Mouse (Mus musculus): ENCODE measurements around the gene Mybpc2. TPM values are rescaled to one million over a fixed set of nuclear protein-coding genes. Genes with fewer than 3 reads are reported as not detected.

Gene Mybpc2
- polyA plus RNA-seq, 1 experiment from 2014 or later, result 0.20 TPM

DNA sequence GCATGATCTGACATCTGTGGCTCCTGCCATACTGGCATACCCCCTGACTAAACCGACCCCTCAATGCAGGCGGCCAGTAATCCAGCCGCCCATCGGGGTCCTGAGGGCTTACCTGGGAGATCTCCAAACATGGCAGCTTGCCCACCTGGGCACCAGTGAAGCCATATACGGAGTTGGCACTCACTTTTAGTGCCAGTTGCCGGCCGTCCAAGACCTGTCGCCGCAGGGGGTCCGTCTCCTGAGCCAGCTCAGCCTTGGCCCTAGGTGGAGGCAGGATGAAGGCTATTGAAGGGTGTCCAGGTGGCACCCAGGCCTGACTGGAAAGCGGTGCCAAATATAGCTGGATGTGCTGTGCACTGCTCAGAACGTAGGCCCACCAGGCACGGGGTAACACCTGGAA is 13.0 kb upstream of the Mybpc2 start:
- H3K4me1 ChIP-seq (ENCODE audit: control insufficient read depth, insufficient read depth, low read length), result no peaks in the 10 kb centered on the region
- peaks cover 57% of the 10 kb centered on the region for H3K36me3 ChIP-seq (ENCODE audit: control insufficient read depth, insufficient read depth, low read length)
- H3K4me2 ChIP-seq (ENCODE audit: low read length), result no peak overlapping the region
- H3K4me3 ChIP-seq (replicated peaks; ENCODE audit: low read depth, low read length), result no peak overlapping the region
- no peak overlapping the region for H3K27ac ChIP-seq (replicated peaks; ENCODE audit: low read depth, low read length)
- H3K27me3 ChIP-seq (ENCODE audit: control insufficient read depth, insufficient read depth, low read length), result no peaks in the 10 kb centered on the region
- no peaks in the 10 kb centered on the region for H3K9me3 ChIP-seq (ENCODE audit: control insufficient read depth, low read length)
- DNase-seq, result no peak
- H3K9ac ChIP-seq (replicated peaks; ENCODE audit: low read length), result no peak overlapping the region
- 94% methylated on average over 13 of the region's 13 CpGs for WGBS
- no peak for ATAC-seq (ENCODE audit: low FRiP score, low TSS enrichment)

DNA sequence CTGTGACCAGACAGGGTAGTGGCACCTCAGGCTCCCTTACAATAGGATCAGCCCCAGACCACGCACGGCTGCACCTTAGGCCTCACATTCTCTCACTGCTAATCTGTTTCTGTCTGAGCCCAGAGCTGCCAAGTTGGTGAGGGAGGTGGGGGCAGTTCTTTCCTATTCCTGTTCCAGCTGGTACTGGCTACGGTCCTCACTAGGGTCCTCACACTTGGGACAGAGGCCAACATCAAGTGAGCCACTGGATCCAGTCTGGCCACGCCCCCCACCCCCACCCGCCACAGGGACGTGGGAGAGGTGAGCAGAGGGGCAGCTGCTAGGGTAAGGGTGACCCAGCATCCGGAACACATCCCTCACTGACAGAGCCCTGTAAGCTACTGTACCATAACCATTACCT is 12.6 kb upstream of the Mybpc2 start:
- Histone ChIP-seq H3K9me3 (ENCODE audit: control insufficient read depth, low read length) (no peaks in the 10 kb centered on the region), H3K36me3 (ENCODE audit: control insufficient read depth, insufficient read depth, low read length) (peaks cover 52% of the 10 kb centered on the region), H3K4me3 (replicated peaks; ENCODE audit: low read depth, low read length) (no peak overlapping the region), H3K4me1 (ENCODE audit: control insufficient read depth, insufficient read depth, low read length) (no peaks in the 10 kb centered on the region), H3K4me2 (ENCODE audit: low read length) (no peak overlapping the region), H3K27me3 (ENCODE audit: control insufficient read depth, insufficient read depth, low read length) (no peaks in the 10 kb centered on the region), H3K9ac (replicated peaks; ENCODE audit: low read length) (no peak overlapping the region), H3K27ac (replicated peaks; ENCODE audit: low read depth, low read length) (no peak overlapping the region)
- WGBS, result 83% methylated on average over 7 of the region's 7 CpGs
- ATAC-seq (ENCODE audit: low FRiP score, low TSS enrichment) (no peak), DNase-seq (no peak)

DNA sequence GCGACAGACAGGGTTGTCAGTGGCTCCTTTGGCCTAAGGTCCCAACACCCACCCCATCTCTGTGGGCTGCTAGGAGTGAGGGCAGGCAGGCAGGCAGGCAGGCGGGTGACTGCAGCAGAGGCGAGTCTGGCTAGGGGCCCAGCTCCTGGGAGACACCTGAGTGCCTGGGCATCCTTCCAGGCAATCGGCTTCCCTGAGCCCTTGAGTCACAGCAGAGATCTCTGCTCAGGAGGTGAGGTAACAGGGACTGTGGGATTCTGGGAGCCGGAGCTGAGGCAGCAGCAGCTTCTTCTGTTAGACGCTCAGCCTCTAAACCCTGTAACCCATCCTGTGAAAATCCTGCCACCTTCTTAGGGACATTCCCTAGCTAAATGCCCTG is 12.1 kb upstream of the Mybpc2 start:
- H3K4me2 ChIP-seq (ENCODE audit: low read length), result no peak overlapping the region
- H3K9me3 ChIP-seq (ENCODE audit: control insufficient read depth, low read length), result no peaks in the 10 kb centered on the region
- peaks cover 52% of the 10 kb centered on the region for H3K36me3 ChIP-seq (ENCODE audit: control insufficient read depth, insufficient read depth, low read length)
- DNase-seq (no peak), ATAC-seq (ENCODE audit: low FRiP score, low TSS enrichment) (no peak)
- no peak overlapping the region for H3K9ac ChIP-seq (replicated peaks; ENCODE audit: low read length)
- H3K27ac ChIP-seq (replicated peaks; ENCODE audit: low read depth, low read length), result no peak overlapping the region
- 90% methylated on average over 6 of the region's 6 CpGs for WGBS
- H3K4me3 ChIP-seq (replicated peaks; ENCODE audit: low read depth, low read length), result no peak overlapping the region
- H3K27me3 ChIP-seq (ENCODE audit: control insufficient read depth, insufficient read depth, low read length), result no peaks in the 10 kb centered on the region
- no peaks in the 10 kb centered on the region for H3K4me1 ChIP-seq (ENCODE audit: control insufficient read depth, insufficient read depth, low read length)

DNA sequence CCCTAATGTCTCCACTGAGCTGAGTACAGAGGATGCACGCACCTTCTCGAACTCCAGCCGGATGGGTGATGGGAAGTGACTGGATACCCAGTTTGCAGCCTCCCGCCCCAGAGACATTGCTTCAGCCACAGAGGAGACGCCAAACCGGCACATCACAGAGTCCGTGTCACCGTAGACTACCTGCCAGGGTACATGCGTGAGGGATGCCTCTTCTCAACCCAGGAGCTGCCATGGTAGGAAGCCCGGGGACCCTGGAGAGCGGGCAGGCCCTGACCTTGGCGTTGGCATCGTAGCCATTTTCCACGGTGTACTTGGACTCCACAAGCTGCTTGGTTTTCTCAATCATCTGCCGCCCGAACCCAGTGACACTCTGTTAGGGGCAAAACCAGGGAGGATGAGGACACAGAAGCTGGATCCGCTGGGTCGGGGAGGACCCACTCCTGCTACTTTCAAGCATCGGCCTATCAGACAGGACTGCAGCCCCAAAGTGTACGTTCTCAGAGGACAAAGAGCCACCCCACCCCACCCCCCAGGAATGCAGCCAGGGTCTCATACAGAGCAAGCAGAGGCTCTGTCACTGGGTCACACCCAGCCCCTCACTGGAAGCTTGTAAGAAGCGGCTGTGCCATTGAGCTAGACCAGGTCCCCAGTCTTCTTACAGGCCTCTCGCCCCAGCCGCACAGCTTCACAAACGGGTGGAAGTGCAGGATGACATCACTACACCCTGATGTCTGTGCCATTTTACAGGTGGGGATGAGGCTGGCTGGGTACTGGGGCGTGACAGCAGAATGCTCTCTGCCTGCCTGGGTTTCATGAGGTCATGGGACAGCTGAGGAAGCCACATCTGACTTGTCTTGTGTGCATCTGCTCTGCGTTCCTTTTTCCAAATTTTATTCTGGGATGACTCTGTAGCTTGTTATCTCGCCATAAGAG is 11.5 kb upstream of the Mybpc2 start:
- Histone ChIP-seq H3K9ac (replicated peaks; ENCODE audit: low read length) (no peak overlapping the region), H3K9me3 (ENCODE audit: control insufficient read depth, low read length) (no peaks in the 10 kb centered on the region), H3K4me3 (replicated peaks; ENCODE audit: low read depth, low read length) (no peak overlapping the region), H3K4me2 (ENCODE audit: low read length) (no peak overlapping the region), H3K36me3 (ENCODE audit: control insufficient read depth, insufficient read depth, low read length) (peaks cover 49% of the 10 kb centered on the region), H3K4me1 (ENCODE audit: control insufficient read depth, insufficient read depth, low read length) (no peaks in the 10 kb centered on the region), H3K27me3 (ENCODE audit: control insufficient read depth, insufficient read depth, low read length) (no peaks in the 10 kb centered on the region), H3K27ac (replicated peaks; ENCODE audit: low read depth, low read length) (no peak overlapping the region)
- DNase-seq (no peak), ATAC-seq (ENCODE audit: low FRiP score, low TSS enrichment) (no peak)
- WGBS, result 93% methylated on average over 27 of the region's 27 CpGs

DNA sequence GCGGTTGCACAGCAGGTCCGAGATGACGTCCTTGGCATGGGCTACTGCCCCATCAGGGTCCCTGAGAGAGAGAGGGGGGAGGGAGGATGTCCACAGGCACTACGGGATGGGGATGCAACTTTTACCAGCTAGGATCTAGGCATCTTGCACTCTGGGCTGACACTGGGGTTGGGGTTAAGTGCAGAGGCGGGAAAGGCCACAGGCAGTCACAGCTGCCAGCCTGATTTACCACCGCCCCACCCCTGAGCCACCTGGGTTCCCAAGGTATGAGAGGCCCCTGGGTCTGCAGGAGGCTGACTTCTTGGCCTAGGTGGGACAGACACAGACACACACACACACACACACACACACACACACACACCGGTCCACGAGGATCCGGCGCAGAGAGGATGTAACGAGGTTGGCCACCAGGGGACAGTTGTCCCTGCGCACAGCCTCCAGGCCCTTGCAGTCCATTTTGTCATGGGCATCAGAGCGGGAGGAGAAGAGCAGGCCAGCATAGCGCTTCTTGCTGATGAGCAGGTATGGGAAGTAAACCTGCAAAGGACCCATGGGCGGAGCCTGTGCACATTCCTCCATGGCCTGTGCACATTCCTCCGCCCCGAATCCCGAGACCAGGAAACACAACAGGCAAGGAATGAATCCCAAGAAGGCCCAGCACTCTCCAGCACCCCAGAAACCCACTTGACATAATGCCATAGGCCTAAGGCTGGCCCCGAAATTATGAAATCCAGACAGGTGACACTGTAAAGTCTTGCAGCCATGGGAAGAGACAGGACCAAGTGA is 10.4 kb upstream of the Mybpc2 start:
- H3K27ac ChIP-seq (replicated peaks; ENCODE audit: low read depth, low read length), result no peak overlapping the region
- no peaks in the 10 kb centered on the region for H3K4me1 ChIP-seq (ENCODE audit: control insufficient read depth, insufficient read depth, low read length)
- no peak overlapping the region for H3K4me3 ChIP-seq (replicated peaks; ENCODE audit: low read depth, low read length)
- no peak for ATAC-seq (ENCODE audit: low FRiP score, low TSS enrichment)
- WGBS, result 88% methylated on average over 19 of the region's 19 CpGs
- peaks cover 38% of the 10 kb centered on the region for H3K36me3 ChIP-seq (ENCODE audit: control insufficient read depth, insufficient read depth, low read length)
- no peak overlapping the region for H3K9ac ChIP-seq (replicated peaks; ENCODE audit: low read length)
- H3K4me2 ChIP-seq (ENCODE audit: low read length), result no peak overlapping the region
- no peaks in the 10 kb centered on the region for H3K27me3 ChIP-seq (ENCODE audit: control insufficient read depth, insufficient read depth, low read length)
- no peaks in the 10 kb centered on the region for H3K9me3 ChIP-seq (ENCODE audit: control insufficient read depth, low read length)
- DNase-seq, result no peak

DNA sequence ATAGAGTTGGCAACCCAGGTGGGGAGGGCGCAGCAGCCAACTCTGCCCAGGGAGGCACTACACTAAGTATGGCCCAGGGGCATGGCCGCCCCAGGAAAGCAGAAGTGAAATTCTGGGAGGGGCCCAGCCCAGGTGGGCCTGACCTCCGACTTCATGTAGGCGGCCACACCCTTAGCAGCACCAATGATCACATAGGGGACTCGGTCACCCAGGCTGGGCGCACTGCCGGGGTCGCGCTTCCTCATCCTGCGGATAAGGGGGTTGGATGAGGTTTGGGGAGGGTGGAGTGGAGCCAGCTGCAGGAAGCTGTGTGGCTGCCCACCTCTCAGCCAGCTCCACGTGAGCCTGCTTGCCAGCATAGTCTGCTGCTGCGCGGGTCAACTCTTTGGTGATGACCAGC is 9.8 kb upstream of the Mybpc2 start:
- H3K4me1 ChIP-seq (ENCODE audit: control insufficient read depth, insufficient read depth, low read length), result no peaks in the 10 kb centered on the region
- WGBS, result 92% methylated on average over 13 of the region's 13 CpGs

DNA sequence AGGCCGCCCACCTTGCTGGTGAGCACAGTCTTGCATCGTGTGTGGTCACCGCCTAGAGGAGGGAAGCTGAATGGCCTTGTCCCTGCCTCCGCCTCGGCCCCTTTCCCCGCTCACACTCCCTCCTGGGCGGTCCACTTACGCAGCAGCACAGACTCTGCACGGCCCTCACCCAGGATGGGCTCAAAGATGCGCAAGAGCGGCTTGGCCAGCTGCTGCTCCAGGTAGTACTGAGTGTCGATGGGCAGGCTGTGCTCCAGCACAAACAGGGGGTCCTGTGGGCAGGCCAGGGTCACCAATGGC is 9.2 kb upstream of the Mybpc2 start:
- Histone ChIP-seq H3K9ac (replicated peaks; ENCODE audit: low read length) (no peak overlapping the region), H3K36me3 (ENCODE audit: control insufficient read depth, insufficient read depth, low read length) (peaks cover 34% of the 10 kb centered on the region), H3K4me3 (replicated peaks; ENCODE audit: low read depth, low read length) (no peak overlapping the region), H3K9me3 (ENCODE audit: control insufficient read depth, low read length) (no peaks in the 10 kb centered on the region), H3K27me3 (ENCODE audit: control insufficient read depth, insufficient read depth, low read length) (no peaks in the 10 kb centered on the region), H3K4me1 (ENCODE audit: control insufficient read depth, insufficient read depth, low read length) (no peaks in the 10 kb centered on the region), H3K27ac (replicated peaks; ENCODE audit: low read depth, low read length) (no peak overlapping the region), H3K4me2 (ENCODE audit: low read length) (no peak overlapping the region)
- 73% methylated on average over 12 of the region's 12 CpGs for WGBS
- no peak for DNase-seq
- ATAC-seq (ENCODE audit: low FRiP score, low TSS enrichment), result no peak

More for the DNA sequence above, 9.8 kb upstream of the Mybpc2 start:
- H3K4me2 ChIP-seq (ENCODE audit: low read length), result no peak overlapping the region
- no peak overlapping the region for H3K9ac ChIP-seq (replicated peaks; ENCODE audit: low read length)
- peaks cover 34% of the 10 kb centered on the region for H3K36me3 ChIP-seq (ENCODE audit: control insufficient read depth, insufficient read depth, low read length)
- H3K9me3 ChIP-seq (ENCODE audit: control insufficient read depth, low read length), result no peaks in the 10 kb centered on the region
- no peak overlapping the region for H3K27ac ChIP-seq (replicated peaks; ENCODE audit: low read depth, low read length)
- no peak for DNase-seq
- no peak; the same call in 1 of the 2 replicates for ATAC-seq (ENCODE audit: low FRiP score, low TSS enrichment)
- H3K4me3 ChIP-seq (replicated peaks; ENCODE audit: low read depth, low read length), result no peak overlapping the region
- H3K27me3 ChIP-seq (ENCODE audit: control insufficient read depth, insufficient read depth, low read length), result no peaks in the 10 kb centered on the region

DNA sequence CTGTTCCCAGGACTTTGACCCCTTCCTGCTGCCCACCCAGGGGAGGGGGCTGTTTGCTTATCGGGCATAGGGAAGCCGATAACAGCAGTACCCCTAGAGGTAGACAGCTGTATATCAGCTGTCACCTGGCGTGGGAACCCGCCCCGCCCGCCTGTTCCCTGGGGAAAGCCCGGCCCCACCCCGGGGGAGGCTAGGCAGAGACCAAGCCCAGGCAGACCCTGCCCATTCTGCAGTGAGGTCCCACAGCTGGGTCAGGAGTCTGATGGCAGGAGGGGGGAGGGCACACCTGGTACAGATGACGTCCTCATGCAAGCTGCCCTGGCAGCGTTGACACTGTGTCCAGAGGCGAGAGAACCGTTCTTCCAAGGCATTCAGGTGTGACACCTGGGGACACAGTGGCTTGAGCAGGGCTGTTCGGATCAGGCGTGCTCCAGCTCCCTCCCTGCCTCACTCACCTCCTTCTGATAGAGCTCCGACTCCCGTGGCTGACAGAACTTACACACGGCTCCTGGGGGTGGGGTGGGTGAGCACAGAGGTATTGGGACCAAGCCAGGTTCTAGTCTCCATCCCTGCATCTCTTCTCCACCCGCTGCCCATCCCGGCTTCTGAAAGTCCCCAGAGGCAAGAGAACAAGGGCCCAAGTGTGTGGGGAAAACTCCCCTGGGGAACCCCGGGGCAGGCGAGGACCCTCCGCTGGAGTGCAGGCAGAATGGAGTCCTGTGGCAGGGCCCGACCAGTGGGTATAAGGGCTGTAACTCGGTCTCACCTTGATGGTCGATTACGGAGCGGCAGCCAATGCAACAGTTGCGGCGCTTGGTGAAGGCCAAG is 8.7 kb upstream of the Mybpc2 start:
- no peak overlapping the region for H3K27ac ChIP-seq (replicated peaks; ENCODE audit: low read depth, low read length)
- DNase-seq, result no peak
- peaks cover 28% of the 10 kb centered on the region for H3K36me3 ChIP-seq (ENCODE audit: control insufficient read depth, insufficient read depth, low read length)
- H3K4me3 ChIP-seq (replicated peaks; ENCODE audit: low read depth, low read length), result no peak overlapping the region
- H3K27me3 ChIP-seq (ENCODE audit: control insufficient read depth, insufficient read depth, low read length), result 0 out of 2 replicates have a peak, but pooled peaks cover 4% of the 10 kb centered on the region
- no peaks in the 10 kb centered on the region for H3K9me3 ChIP-seq (ENCODE audit: control insufficient read depth, low read length)
- no peak for ATAC-seq (ENCODE audit: low FRiP score, low TSS enrichment)
- H3K4me2 ChIP-seq (ENCODE audit: low read length), result no peak overlapping the region
- WGBS, result 90% methylated on average over 29 of the region's 29 CpGs
- peaks cover under 1% of the 10 kb centered on the region; the same call in 1 of the 2 replicates for H3K4me1 ChIP-seq (ENCODE audit: control insufficient read depth, insufficient read depth, low read length)
- H3K9ac ChIP-seq (replicated peaks; ENCODE audit: low read length), result no peak overlapping the region
